Mouse (Mus musculus) thymus, postnatal 0 days (tissue): ENCODE measurements around the gene Sfn. TPM values are rescaled to one million over a fixed set of nuclear protein-coding genes. Genes with fewer than 3 reads are reported as not detected.
"Not testable (repeated sequence)": the region's sequence is repeated elsewhere in the genome, so short reads cannot be mapped to it uniquely, and the experiment has no call there.

Experiments used
- DNase-seq: peaks from one replicate; pipeline ENCODE4 v3.0.0-alpha.2; 2015; ENCODE audit warnings: low spot score
- polyA plus RNA-seq: library from polyadenylated mRNA; unstranded; fragments of >200 nt; fragmentation: Nextera tagmentation; extraction: Ambion mirVana; gene quantifications from 2 replicates; pipeline ENCODE4 v1.2.1, GENCODE M21; 2015

The Sfn gene
- 60.3 and 66.3 TPM in 2 replicates for polyA plus RNA-seq

DNA sequence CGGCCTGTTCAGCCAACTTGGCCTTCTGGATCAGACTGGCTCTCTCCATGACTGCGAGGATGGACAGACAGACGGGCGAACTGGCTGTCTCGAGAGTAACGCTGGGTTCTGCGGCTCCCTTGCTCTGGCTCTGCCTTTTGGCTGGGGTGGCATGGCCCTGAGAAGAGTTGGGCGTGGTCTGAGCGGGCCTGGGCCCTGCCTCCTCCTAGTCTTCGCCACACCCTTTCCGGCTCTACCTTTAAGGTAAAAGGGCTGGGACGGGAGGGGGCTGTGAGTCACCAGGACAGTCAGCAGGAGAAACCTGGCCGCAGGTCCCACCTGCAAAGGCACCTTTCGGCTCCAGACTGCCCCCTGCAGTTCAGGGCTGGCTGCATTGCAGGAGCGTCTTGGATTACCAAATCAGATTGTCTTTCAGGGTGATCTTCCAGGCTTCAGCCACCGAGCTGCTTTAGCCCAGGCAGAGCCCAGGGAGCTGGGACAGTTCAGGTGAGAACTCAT is at the start of gene Sfn:
Sfn (minus strand) TSS at position 448 of the 498 bp plus-strand sequence.
- peak; percentile 52 for DNase-seq

DNA sequence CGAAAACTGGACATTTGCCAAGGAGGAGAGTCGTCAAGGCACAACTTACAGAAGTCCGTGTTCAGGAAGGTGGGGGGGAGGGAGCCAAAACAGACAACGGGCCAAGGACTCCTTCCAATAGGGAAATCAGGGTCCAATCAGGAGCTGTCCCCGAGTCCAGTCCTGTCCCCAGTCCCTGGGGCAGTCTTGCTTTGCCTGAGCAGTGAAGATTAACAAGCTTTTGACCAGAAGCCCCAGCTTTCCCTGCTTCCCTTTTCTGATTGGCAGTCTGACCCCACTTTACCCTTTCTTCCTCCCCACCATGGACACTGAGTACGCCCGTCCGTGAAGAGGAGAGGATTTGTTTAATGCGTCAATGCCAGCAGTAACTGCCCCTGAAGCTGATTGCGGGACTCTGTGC is 49.5 kb upstream of the Sfn start:
- no peak for DNase-seq

DNA sequence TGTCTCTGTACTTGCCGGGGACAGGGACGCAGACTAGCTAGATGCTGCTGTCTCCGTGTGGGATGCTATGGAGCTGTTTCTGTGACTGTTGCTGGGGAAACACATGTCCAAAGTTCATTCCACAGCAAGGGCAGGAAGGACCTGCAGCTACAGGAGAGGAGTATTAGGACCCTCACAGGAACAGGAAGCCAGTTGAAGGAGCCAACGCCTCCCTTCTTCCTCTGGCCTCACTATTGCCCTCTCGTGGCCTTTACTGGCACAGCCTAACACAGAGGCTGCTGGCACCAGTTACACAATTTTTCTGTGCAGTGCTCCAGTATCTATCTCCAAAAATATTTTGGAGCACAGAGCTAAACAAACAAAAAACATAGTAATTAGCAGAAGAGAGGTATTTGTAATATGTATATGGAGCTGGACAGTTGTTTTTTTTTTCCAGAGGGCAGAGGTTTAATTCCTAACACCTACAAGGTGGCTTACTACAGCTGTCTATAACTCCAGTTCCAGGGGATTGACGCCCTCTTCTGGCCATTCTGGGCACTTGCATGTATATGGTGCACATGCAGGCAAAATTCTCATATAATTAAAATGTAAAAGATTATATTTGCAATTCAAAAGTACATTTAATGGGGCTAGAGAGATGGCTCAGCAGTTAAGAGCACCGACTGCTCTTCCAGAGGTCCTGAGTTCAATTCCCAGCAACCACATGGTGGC is 48.2 kb upstream of the Sfn start, which contains the start of gene Zdhhc18:
Zdhhc18 (minus strand) TSS at position 166 of the 711 bp plus-strand sequence.
- peak; percentile 89 for DNase-seq

DNA sequence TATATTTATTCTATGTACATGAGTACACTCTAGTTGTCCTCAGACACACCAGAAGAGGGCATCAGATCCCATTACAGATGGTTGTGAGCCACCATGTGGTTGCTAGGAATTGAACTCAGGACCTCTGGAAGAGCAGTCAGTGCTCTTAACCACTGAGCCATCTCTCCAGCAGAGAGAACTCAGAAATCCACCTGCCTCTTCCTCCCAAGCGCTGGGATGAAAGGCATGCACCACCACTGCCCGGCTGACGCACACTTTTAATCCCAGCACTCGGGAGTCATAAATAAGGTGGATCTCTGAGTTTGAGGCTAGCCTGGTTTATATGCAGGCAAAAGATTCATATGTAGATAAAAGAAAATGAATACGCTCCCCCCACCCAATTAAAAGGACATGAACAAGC is 47.5 kb upstream of the Sfn start:
- DNase-seq: not testable (repeated sequence)

DNA sequence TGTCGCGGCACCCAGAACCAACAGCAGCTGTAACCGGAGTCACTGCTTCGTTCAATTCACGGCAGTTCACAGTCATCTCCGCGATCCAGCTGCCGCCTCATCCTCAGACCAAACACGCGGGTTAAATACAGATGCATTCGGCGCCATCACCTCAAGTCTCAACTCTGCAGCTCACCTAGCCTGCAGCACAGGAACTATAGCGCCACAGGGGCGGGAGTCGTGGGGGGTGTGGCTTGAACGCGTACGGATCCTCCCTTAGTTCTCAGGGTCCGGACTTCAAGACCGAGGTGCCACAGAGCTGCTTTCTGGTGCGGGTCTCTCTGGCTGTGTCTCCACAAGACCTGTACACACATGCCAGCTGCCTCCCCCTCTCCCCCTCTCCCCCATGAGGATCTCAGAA is 43.7 kb upstream of the Sfn start:
- DNase-seq: no peak

DNA sequence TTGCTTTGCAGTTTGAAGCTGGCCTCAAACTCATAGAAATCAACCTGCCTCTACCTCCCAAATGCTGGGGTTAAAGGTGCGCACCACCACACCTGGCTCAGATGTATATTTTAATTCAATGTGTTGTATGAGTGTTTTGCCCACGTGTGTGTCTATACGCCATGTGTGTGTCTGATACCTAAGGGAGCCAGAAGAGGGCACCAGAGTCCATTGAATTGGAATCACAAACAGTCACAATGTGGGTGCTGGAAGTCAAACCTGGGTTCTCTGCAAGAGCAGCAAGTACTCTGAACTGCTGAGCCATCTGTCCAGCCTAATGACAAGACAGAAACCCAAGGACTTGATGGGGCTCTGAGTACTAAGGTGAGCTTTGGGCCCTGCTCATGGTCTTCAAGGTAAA is 43.2 kb upstream of the Sfn start:
- no peak for DNase-seq

DNA sequence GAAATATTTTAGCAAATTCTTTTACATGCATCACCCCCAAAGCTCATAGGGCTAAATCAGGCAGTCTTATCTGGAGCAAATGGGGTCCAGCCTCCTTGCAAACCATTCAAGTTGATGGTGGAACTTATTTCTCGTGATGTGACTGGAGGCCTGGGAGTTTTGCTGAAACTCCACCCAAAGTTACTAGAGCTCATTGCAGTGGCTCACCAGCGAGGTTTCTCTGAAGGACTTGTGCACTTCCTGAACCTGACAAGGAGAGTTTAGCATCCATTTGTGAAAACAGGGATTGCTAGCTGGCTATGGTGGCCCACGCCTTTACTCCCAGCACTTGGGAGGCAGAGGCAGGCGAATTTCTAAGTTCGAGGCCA is 32.1 kb upstream of the Sfn start:
- DNase-seq: no peak

DNA sequence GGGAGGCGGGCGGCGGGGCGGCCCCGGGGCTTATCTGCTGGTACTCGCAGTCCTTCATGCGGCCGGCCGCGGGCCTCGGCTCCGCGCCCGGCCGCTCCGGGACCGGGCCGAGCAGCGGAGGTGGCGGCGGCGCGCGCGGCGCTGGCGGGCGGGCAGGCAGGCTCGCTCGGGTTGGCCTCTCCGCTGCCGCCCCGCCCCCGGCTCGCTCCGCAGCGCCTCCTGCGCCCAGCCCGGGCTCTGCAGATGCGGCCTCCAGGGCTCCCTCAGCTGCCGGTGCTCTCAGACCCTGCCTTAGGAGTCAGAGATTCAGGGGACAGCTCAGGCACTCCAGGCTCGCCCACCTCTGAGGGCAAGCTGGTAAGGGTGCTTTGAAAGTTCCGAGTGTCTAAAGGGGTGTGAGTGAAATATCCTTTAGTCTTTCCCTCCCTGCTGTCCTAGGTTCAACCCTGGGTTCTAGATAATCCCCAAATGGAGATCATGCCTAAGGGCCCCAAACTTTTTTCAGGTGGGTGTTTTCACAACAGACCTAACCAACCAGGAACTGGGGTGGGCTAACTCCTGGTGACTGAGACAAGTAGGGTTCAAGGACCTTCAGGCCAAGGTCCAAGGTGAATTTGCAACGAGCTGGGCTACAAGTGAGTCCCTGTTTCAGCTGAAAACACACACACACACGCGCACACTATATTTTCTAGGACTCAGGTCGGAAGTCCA is 31.5 kb upstream of the Sfn start:
- peak; percentile 87 for DNase-seq

DNA sequence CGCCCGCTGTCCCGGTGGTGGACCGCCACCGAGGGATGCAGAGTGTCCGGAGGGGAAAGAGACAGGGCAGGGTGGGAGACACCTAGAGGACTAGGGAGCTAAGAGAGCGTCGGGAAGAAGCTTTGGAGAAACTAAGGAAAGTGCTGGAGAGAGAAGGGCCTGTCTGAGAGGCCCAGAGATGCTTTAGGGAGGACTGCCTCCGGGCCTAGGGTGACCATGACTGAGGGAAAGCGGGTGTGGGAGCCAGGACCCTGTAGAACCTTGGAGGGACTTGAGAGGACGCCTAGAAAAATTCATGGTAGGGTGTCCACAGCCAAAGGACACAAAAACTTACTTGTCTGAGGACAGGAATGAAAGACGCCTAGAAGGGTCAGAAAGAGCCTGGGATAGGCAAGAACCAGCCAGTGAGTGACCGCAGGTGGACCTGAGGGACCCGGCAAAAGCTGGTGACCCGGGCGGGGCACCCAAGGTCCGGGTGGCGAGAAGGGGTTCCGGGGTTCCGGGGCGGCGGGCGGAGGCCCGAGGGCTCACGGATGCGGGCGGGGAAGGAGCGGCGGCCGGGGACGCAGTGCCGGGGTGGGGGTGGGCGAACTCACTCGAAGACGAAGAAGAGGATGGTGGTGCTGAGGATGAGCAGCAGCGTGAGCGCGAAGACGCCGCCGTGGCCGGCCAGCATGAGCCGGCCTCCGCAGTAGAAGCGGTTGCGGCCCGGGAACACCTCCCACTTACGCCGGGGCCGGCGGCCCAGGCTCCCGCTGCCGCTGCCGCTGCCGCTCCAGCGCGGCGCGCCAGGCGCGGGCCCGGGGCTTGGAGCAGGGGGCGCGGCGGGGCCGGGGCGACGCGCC is 30.7 kb upstream of the Sfn start:
- DNase-seq: peak; percentile 14

DNA sequence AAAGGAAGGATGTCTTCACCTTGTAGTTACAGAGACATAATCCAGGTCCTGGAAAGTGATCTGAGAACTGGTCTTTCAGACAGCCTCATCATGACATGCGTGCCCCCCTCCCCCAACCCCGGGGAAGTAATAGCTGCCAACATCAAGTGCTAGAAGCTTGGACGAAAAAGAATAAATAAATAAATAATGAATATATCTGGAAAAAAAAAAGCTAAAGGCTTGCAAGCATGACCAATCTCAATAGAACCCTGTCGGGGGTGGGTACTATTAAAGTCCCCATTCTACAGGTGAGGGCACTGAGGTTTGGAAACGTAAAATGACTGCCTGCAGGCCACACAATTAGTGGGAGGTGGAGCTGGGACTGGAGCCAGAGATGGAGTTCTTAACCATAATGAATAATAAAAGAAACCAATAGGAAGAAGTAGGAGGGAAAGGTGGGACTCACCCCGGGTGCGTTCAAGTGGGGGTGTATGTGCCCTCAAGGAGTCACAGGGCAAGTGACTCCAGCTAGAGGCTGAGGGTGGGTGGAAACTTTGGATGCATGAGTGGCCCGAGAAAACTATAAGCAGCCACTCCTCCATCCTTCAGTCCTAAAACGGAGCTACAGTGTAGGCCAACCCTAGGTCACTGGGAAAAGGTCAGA is 29.9 kb upstream of the Sfn start:
- no peak for DNase-seq

DNA sequence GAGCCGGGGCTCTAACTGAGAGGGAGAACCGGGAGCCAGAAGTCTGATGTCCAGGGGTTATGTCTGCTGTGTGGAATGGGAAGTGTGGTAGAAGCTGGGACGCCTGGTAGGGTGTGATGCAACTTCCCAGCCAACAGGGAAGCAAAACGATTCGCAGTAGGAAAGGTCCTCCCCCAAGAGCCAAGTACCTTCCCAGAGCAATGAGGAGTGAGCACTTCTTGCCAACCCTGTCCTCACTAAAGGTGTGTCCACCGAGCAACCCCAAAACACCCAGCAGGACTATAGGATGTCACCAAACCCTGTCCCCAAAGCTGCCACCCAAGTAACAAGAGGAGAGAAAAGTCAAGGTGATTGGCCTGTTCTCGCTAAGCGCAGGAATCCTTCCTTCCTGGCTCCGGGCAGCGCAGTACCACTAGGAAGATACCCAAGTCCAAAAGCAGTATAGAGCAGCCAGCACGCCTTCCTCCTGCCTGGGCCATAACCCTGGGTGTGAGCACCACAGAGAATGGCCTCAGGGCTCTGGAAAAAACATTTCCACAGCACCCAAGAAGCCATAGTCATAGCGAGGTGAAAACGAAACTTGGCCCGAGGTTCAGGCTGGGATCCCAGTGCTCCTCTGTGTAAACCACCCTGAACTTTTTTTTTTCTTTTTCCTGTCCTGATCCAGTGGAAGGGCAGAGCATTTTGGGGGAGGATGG is 29.3 kb upstream of the Sfn start:
- DNase-seq: no peak

DNA sequence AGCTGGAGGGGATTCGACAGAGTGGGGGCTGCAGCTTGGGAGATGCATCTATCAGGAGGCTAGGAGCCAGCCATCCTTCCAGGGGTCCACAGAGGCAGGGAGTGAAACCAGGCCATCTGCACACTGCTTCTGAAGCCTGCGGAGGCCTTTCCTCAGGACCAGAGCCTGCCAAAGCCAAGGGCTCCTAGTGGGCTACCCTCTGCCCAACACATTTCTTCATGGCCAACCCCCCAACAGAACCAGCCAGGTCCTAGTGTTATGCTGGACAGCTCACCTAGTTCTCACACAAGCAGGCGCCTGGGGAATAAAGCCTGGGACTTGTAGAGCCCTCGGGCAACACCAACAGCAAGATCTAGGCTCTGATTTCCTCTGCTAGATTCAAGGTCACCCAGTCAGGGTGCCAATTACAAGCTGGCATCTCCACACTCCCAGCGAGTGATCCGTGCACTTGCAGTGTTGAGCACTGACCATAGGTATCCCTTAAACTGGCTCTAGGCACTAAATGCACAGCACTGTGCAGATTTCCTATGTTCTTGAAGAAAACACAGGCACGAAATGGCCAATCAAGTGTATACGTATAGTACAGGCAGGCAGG is 28.5 kb upstream of the Sfn start:
- DNase-seq: no peak

DNA sequence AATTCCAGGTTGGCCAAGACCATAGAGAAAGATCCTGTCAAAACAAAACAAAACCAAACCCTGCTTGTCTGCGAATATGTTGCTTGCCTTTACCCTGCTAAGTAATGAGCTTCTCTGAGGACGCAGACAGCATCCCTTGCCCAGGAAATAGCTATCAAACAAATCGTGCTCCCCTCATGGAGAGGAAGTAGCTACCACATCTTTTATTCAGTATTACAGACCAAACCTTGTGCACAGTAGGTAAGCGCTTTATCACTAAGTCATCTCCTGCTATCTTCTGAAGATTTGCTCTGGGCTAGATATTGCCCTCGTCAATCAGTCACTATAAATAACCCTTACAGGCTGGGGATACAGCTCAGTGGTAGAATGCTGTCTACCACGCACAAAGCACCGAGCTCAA is 27.2 kb upstream of the Sfn start:
- DNase-seq: no peak

DNA sequence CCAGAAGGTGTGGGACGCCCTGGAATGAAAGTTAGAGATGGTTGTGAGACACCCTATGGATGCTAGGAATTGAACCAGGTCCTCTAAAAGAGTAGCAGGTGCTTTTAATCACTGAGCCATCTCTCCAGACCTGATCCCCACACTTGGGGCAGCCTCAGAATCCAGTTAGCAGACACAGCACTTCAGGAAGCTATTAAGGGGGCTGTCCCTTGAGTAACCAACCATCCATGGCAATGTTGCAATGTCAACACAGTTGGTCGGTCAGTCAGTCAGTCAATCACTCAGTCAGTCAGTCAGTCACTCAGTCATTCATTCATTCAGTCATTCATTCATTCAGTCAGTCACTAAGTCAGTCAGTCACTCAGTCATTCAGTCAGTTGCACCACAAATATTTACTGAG is 26.5 kb upstream of the Sfn start:
- no peak for DNase-seq

DNA sequence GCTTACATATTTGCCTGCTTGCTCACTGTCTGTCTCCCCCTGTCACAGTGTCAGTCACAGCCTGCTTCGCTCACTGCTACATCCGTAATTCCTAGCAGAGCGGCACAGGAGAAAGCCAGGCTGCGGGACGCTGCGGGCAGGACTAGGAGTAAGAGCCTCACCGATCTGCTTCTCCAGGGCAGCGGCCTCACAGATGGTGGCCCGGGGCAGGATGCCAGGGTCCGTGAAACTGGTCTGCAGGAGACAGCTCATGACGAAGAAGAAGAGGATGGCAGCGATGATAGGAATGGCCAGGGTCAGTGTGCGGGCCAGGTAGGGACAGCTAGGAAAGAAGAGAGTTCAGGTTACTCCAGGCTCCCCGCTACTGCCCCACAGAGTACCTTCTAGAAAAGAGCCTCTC is 25.1 kb upstream of the Sfn start:
- no peak for DNase-seq

DNA sequence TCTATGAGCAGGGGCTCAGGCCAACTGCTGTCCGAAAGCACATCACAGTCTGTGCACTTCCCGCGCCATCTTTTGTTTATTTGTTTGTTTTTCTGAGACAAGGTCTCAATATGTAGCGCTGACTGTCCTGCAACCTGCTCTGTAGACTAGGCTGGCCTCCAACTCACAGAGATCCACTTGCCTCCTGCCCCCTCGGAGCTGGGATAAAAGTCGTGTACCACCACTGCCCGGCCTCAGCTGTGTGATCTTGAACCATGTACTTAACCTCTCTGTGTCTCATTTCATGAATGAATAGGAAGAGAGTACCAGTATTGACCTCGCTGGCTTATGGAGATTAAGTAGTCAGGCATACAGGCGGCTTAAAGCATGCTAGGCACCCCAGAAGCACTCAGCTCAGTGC is 24.7 kb upstream of the Sfn start:
- no peak for DNase-seq

DNA sequence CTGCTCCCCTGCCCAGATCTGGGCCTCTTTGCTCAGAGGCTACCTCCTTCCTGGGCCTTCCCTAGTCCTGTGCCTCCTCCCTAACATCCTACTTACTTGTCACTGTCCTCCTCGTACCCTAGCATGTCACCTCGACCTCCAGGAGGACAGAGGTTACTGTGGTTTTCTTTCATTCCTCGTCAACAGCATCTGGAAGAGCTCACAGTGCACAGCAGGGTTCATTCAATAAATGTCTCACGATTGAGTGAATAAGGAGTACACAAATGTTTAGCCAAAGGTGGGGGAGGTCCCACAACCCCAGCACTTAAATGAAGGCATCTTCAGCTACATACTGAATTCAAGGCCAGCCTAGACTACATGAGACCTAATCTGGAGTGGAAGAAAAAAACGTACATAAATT is 24.3 kb upstream of the Sfn start:
- DNase-seq: no peak

DNA sequence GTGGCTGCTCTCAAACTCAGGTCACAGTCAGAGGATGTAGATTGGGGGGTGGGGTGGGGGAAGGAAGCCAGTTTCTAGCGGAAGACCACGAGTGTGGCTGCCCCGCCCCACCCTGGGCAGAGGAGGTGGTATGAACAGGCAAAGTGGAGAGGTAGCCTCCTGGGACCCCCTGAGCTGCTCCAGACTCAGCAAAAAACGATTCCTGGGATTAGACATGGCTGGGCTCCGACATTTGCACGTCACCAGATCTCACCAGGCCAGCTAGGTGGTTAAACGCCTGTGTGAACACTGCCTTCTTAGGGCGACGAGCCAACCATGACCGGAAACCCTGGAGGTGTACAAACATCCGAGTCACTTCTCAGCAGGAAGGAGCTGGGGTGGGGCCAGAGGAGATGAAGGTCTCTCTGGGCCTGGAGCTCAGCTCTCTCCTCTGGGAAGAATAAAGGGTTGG is 23.7 kb upstream of the Sfn start:
- DNase-seq: peak; percentile 87

DNA sequence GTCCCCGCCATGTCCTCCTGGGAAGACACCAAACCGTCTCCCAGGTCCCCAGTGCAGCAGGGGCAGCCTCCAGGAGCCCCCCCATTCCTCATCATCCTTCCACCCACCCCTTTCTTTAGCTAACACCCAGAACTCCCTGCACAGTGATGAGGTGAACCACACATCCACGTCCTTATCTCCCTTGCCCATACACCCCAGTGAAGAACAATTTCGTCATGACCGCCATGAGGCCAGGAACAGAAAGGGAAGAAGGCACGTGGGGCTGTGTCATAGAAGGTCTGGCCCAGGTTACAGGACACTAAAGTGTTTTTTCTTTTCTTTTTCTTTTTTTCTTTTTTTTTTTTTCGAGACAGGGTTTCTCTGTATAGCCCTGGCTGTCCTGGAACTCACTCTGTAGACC is 22.9 kb upstream of the Sfn start:
- no peak for DNase-seq

DNA sequence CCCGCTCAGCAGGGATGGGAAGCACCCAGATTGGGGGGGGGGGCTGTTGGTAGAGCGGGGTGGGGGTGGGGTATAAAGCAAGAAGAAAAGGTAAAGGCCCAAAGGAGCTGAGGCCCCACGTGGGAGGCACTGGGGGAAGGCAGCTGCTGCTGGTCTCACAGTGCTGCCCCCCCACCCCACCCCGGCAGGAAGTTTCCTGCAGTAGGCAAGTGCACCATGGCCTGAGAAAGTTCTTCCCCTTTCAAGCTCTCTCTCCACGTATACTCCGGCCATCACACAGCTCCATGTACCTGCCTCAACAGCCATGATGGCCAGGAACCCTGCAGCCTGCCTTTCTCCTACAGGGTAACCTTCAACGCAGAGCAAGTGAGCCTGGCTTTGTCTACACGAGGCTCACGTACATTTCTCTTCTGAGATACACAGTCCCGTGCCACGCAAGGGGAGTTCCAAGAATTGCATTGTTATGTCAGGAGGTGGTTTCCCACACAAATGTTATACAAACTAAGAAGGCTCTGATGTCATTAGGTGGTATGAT is 20.3 kb upstream of the Sfn start:
- peak; percentile 72 for DNase-seq
